Mouse (Mus musculus) c-Kit-positive CD71-positive TER-119-negative erythroid progenitor cells, embryonic 14.5 days (primary cell): ENCODE measurements around the gene Irgm1.
"Not testable (repeated sequence)": the region's sequence is repeated elsewhere in the genome, so short reads cannot be mapped to it uniquely, and the experiment has no call there.

Experiments
- DNase-seq: peaks from one replicate; pipeline ENCODE4 v3.0.0-alpha.2; 2013; ENCODE audit warnings: low read depth

Gene Irgm1

DNA sequence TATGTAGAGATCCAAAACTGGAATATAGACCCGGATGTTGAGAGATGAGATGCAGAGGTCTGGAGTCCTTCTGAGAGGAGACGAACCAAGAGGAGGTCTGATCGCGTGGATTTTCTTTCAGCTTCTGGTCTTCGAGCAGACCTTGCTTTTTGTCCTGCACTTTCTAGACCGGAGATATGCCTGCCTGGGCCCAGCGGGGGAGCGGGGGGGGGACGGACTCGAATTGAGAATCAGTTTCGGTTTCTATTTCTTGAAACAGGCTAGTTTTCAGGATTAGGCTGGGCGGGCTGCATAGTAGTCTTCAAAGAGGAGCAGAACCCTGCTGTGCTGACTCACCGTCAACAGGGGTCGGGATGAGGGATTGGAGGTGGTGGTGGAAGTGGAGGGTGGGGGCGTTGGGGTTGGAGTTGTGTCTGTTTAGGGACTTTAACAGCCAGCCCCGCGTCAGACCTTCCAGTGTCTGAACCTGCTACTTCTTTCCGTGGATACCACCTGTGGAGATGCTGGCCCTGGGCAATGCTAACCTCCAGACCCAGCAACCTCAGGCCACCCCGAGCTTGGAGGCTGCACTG lies at the start of gene Irgm1:
Irgm1 (minus strand) TSS at position 483 of the 572 bp plus-strand sequence.
- DNase-seq, result peak; percentile 64

DNA sequence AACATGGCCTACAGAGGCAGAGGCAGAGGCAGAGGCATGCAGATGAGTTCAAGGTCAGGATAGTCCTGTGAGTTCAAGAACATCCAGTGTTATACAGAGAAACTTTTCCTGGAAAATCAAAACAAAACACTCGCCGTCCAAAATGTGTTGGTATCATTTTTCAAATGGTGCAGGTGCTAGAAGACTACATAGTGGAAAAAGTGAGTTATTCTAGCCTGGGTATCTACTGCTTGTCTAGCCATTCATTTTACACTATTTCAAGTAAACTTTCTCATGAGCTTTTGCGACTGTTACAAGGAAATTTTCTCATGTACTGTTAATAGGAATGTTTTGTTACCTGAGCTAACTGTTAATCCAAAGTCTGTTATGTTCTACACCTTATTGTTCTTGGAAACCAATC lies 46.9 kb upstream of the Irgm1 start:
- DNase-seq, result no peak

DNA sequence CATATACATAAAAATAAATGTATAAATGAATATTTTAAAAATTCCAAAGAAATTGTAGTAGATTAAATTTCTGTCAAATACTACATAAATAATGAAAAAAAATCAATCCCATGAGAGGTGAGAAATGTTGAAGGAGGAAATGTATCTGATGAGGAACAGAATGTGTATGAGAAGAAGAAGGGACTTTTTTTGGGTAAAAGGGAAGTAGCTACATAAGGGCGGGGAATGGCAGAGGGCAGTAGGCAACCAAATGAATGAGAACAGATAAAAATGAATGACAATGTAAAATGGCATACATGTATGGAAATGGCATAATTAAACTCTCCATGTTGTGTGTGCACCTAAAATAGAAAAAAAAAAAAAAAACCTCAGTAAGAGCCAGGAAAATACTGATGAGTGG lies 42.1 kb upstream of the Irgm1 start:
- DNase-seq, result no peak

DNA sequence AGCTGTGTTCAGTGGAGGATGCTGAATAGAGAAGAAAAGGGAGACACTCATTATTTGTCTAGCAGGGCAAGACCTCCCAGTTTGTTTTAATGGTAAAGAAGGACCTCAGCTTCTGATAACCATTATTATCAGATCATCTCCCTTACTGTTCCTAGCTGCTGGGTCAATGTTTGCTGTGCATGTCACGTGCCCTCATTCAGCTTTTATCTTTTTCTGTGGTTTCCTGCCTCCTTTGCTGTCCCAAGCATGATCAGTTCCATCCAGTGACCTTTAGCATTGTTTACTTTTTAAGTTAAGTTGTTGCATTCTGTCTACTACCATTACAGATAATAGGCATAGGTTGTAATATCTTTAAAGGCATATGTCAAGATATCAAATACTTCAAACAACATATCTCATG lies 37.0 kb upstream of the Irgm1 start:
- no peak for DNase-seq

DNA sequence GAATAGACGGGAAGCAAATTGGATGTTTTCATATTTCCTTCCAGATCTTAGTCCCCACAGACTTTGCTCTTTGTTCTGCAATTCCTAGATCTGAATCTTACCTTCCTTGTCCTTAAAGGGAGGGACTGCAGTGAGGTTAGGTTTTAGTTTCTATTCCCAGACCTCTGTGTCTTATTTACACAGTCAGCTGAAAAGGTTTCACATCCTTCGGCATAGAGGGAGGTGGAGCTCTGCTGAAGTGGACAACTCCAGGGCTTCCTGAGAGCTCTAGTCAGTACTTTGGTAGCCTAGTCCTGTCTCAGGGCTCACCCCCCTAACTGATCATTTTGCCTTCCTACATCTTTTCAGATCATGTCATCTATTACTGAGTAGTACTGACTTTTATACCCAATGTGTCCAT lies 30.5 kb upstream of the Irgm1 start, which contains the start of gene Gm5431:
Gm5431 (minus strand) TSS at position 194 of the 400 bp plus-strand sequence.
- DNase-seq, result no peak

DNA sequence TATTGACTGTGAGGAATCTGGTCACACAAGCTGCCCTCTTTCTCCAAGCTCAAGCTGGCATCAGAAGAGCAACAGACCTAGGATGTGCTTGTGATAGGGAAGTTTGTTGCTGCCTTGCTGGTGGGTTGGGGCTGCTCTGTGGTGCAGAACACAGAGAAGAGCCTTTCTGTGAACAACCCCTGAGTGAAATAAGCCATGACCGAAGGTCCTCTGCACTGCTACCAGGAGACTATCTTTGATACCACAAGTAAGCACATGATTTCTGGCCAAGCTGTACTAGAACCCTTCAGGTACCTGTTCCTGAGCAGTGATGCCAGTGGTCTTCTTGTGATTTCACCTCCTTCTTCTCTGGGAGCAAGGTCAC lies 30.1 kb upstream of the Irgm1 start:
- DNase-seq, result not testable (repeated sequence)

DNA sequence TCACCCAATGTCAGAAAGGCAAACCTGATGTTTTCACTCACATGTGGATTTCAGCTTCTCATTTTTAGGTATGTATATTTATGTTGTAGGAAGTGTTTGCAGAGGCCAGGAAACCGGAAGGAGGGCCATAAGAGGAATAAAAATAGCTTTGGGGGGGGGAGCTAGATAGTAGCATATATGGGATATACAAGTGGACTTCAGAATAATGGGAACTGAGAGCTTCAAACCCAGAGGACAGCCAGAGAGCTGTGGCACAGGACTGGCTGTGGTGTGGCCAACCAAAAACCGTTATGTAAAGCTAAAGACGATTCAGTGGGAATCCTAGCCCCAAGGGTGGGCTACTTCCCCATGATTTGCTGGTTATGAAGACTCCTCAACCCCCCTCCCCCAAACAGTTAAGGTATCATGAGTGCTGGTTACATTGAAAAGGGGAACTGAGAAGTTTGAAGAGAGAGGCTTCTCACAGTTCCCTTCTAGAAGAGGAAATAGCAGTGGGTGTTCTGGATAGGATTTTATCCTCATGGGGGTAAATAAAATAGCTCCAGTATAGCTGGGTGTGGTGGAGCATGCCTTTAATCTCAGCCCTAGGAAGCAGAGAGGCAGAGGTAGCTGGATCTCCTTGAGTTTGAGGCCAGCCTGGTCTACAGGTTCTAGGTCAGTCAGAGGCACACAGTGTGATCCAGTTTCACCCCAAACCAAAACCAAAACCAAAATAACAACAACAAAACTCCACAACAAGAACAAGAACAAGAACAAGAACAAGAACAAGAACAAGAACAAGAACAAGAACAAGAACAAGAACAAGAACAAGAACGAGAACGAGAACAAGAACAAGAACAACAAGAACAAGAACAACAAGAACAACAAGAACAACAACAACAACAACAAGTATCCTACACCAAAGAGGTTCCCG lies 29.4 kb upstream of the Irgm1 start:
- not testable (repeated sequence) for DNase-seq

DNA sequence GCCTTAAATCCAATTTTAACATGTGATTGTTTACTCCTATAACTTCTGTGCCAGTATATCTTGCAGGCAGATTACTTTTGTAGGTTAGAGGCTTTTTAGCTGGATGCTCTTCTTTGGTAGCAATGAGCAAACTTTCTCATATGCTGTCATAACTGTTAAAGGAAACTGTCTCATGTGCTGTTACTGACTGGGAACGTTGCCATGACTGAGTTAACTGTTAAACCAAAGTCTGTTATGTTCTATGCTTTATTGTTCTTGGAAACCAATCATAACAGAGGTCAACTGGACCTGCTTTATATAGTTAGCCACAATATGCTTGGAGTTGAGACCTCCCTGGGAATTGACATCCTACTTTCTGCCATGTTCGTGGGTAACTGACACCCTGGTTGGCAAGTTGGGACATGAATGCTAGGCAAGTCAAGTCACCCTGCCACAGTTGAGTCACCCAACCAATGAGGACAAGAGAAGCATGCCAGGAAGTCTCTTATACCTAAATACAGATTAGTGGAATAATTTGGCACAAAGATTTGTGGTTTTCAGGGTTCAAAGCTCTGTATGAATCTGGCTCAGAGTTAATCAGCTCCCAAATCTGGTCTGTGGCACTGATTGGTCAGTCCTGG lies 27.4 kb upstream of the Irgm1 start:
- DNase-seq, result no peak

DNA sequence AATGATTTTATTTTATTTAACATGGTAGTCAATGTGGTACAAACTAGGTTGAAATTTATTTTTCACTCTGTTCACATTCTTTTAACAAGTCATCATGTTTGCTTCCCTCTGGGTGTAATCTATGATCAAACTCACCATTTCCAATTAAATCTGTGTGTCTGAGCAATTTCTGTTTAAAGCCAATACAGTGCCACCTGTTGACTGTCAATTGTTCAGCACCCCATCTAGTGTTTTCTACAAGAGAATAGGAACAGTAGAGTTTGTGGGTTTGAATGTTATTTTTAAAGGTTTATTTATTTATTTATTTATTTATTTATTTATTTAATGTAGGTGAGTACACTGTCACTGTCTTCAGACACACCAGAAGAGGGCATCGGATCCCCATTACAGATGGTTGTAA lies 5.2 kb upstream of the Irgm1 start:
- DNase-seq, result no peak

DNA sequence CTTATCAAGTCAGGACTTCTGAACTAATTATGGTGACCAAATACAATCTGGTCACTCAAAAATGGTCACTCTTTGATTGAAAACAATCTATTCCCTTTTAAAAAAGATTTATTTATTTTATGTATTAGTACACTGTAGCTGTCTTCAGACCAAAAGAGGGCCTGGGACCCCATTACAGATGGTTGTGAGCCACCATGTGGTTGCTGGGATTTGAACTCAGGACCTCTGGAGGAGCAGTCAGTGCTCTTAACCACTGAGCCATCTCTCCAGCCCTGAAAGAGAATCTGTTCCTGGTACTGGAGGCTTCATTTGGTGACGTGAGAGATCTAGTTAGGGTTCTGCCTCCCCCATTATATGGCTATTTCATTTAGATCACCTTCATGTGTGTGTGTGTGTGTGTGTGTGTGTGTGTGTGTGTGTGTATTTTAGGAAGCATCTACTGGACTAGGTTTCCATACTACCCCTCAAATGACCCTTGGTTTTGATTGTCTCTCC lies 3.9 kb upstream of the Irgm1 start:
- not testable (repeated sequence) for DNase-seq

DNA sequence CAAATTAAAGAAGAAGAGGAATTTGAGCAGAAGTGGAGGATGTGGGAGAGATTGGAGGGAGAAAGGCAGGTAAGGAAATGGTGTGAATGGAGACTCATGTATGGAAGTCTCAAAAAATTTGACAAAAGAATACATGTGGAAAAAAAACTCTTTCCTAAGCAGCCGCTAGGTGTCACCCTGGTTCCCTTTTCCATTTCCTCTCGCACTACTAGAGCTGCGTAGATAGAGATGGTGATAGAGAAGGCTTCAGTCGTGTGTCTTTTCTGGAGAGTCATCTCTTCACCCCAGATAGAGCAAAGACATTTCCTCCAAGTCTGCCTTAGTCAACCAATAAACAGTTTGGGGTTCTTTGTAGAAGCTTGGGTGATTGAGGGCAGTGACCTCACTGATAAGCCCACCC lies 3.0 kb upstream of the Irgm1 start:
- peak; percentile 72 for DNase-seq

DNA sequence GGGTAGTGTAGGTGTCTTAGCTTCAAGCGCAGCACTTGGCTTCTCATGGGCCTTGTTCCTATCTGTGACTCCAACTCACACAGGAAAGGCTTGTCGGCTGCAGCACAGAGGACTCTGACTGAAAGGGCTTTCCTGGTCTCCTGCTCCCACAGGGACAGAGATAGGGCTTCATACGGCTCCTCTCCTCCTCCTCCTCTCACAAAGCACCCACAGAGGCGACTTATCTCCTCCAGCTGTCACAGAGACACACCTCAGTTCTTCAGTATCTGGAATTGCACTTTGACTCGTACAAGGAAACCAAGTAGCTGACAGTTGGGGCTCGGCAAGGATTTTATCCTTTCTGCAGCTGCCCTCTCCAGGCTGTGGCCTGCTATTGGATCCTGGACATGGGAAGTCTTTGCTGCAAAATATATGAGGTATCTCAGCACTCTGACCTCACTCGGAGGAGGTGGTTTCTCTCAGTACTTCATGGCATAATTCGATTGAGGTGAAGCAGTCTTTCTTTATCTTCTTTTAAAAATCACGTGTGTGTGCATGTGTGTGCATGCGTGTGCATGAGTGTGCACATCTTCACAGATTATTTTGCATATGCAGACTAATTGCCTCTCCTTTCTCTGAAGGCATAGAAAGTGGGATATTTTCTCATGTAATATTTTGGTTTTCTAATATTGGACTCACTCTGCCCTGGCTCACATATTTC lies 2.3 kb upstream of the Irgm1 start:
- DNase-seq, result peak; percentile 82

DNA sequence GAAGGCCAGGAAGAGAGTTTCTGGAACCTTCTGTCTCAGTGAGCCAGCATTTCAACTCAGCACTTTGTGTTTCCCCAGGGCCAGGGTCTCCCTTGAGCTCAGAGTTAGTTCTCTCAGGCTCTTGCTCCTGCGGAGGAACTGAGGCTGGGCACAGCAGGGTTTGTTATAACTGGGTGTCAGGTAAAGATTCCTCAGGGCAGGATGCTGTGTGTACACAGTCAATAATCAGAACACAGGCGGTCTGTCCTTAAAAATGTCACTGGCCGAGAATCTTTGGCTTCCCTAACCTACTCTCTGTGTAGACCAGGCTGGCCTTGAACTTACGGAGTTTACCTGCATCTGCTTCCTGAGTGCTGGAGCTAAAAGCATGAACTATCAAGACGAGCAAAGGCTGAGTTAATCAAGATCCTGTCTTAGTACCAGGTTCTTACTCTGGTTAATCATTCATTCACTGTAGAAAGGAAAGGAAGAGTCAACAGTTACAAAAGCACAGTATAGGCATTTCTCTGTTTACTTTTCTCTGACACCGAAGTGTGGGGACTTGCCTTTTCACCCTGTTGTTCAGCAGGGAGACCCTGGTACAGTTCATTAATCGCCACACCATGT lies 1.3 kb upstream of the Irgm1 start:
- DNase-seq, result peak; percentile 24

DNA sequence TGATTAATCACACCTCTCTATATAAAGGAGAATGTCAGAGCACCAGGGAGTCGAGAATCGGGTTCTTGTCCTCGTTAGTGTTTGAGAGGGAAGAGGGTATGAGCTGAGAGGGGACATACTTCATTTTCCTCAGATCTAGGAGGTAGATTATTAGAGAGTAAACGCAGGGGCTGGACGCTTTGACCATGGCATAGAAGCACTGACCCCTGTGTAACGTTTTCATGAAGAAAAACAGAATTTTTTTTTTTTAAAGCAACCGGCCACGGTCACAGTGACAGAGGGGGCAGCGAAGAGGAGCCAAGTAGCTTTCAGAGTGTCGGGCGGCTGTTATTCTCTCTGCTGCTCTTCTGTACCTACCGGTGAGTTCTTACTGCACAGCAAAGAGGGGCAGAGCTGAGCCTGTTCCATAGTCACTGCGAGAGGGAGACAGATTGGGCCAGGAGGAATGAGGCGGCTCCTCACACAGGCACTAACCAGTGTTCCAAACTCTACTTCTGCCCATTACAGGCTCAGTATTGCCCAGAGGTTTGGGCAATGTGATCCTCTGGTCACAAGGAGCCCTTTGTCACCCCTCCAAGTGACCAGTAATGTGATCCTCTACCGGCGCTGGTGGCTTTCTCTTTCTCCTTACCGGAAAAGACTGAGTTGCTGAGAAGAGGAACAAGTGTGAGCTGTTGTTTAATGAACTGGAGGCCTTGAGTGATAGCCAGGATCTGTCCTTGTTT lies 496 bp upstream of the Irgm1 start:
- peak; percentile 39 for DNase-seq

DNA sequence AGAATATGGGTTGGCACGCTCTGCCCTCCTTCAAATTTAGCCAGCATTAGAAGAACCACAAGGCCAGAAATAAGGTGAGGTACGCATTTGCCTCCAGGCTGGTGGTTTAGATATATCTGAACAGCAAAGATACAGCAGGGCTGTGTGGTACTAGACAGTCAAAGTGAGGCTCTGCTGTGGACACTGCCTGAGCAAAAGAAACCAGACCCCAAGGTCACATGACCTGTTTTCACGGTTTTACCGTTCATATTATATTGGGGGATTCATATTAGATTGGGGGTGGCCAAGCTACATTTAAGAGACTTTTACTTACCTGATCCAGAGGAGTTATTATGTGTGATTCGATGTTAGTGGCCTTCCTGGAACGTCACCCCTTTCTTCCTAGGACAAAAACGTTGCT lies 702 bp downstream of the Irgm1 start:
- peak; percentile 44 for DNase-seq

DNA sequence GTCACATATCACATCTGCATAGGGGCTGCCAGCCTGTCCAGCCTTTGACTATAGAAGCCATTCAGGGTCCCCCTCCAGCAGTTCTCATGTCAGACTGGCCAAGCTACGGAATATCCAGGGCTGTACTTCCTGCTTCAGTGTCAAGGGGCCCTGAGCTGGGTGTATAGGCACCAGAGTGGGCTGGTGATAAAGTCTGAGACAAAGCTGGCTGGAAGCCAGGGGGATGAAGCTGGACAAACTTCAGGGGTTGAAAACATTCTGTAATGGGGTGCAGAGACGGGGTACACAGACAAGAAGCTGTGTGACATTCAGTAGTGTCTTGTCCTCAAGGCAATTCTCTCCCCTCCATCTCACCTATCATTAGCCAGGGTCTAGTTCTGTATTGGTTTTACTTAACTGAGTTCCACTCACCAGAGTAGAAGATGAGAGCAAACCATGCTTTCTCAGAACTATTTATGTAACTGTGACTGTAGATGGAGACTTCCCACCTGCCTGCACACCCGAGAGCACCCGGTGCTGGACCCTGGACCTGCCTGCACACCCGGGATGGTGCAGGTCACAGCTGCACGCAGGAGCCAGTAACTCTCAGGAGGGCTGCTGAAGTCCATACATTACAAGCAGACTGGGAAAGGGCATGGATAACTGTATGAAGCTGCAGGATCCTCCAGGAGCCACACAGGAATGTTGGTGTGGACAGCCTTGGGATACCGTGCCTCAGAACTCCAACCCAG lies 1.9 kb downstream of the Irgm1 start:
- peak; percentile 31 for DNase-seq

DNA sequence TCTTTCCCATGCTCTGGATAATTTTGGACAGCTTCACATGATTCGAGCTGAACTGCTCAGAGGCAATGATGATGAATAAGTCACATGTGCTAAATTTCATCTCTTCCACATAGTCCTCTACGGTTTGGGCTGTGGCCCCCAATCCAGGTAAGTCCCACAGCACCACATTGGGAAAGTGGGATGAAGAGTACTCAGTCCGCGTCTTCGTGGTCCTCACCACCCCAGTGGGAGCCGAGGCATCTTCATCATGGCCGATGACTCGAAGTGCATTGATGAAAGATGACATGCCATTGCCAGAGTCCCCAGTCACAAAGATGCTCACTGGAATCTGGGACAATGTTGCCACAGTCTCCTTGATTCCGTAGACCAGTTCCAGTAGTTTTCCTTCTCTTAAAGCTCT lies 5.0 kb downstream of the Irgm1 start:
- no peak for DNase-seq

DNA sequence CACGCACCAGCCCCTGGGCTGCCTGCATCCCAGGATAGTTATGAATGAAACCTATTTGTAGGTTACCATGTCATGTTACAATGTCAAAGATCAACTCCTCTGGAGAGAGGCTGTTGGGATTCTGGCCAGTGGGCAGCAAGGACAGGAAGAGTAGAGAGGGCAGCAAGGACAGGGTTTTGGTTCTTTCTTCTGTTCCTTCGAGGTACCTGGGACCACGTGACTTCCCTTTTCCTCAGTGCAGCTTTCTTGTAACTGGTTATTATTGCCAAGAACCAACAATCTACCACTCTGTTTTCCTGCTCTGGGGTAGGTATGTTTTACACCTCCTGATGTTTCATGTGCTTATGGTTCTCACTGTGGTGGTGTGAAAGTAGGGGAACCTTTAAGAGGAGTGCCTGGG lies 7.7 kb downstream of the Irgm1 start:
- no peak for DNase-seq

DNA sequence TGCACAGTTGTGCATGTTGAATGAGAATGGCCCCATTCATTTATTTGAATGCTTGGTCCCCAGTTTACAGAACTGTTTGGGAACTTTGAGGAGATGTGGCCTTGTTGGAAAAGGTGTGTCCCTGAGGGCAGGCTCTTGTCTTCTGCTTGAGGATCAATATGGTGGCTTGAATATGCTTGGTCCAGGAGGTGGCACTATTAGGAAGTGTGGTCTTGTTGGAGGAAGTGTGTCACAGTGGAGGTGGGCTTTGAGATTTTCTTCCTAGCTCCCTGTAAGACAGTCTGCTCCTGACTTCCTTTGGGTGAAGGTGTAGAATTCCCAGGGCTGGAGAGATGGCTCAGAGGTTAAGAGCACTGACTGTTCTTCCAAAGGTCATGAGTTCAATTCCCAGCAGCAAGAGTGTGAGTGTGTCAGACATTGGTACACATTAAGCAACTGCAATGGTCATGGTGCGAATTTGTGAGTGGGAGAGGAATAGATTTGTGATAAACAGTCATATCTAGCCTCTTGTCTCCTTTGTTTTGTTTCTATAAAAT lies 8.6 kb downstream of the Irgm1 start:
- no peak for DNase-seq

DNA sequence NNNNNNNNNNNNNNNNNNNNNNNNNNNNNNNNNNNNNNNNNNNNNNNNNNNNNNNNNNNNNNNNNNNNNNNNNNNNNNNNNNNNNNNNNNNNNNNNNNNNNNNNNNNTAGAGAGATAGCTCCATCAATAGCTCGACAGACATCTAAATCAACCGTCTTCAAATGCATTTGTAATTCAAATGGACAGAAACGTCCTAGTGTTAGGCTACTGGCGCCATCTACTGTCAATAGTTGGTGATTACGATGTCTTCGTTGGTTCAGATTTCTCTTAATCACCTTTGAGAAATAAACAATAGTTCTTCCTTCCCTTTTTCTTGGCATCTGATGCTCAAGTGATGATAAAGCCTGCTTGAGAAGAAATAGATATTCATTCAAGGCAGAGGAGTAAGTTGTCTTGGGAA lies 12.5 kb downstream of the Irgm1 start:
- DNase-seq, result peak; percentile 76
